Mouse (Mus musculus) layer of hippocampus, postnatal 25 days (tissue): ENCODE measurements around the gene Nbea. TPM values are rescaled to one million over a fixed set of nuclear protein-coding genes. Genes with fewer than 3 reads are reported as not detected.

ENCODE experiments used
- DNase-seq, 2 experiments: peaks; one replicate each; pipeline ENCODE4 v3.0.0; 2022; ENCODE audit warnings: mixed read lengths in 2 of 2, low spot score in 1 of 2; ENCODE audit errors: extremely low spot score in 1 of 2
- total RNA-seq, 2 experiments: library from RNA; stranded (reverse); gene quantifications; 2 replicates each; pipeline ENCODE4 v1.2.3; 2021

The Nbea gene
- total RNA-seq, 2 experiments from 2014 or later: 201 to 227 TPM

GRCm38 (mm10) chr3:55756602-55757190 is 426.8 kb downstream of the Nbea start:
- no peak for DNase-seq

- no peak for DNase-seq
These were observed 427.5 kb downstream of the Nbea start for GRCm38 (mm10) chr3:55755805-55756601.

- no peak for DNase-seq
These were observed 428.4 kb downstream of the Nbea start for GRCm38 (mm10) chr3:55754981-55755608.

GRCm38 (mm10) chr3:55753872-55754271 is 429.6 kb downstream of the Nbea start:
- DNase-seq: no peak

- DNase-seq: no peak
These were observed 430.9 kb downstream of the Nbea start for GRCm38 (mm10) chr3:55752558-55752957.

- DNase-seq: no peak
These were observed 432.1 kb downstream of the Nbea start for GRCm38 (mm10) chr3:55751363-55751762.

GRCm38 (mm10) chr3:55750445-55751065 is 432.9 kb downstream of the Nbea start:
- no peak for DNase-seq

- no peak for DNase-seq
These were observed 439.6 kb downstream of the Nbea start for GRCm38 (mm10) chr3:55743885-55744284.

GRCm38 (mm10) chr3:55742654-55743053 is 440.8 kb downstream of the Nbea start:
- DNase-seq: no peak

- no peak for DNase-seq
These were observed 441.3 kb downstream of the Nbea start for GRCm38 (mm10) chr3:55742218-55742617.

GRCm38 (mm10) chr3:55741428-55741827 is 442.1 kb downstream of the Nbea start:
- no peak for DNase-seq

- DNase-seq: no peak
These were observed 449.8 kb downstream of the Nbea start for GRCm38 (mm10) chr3:55733665-55734064.

- no peak for DNase-seq
These were observed 453.0 kb downstream of the Nbea start for GRCm38 (mm10) chr3:55730549-55730948.

GRCm38 (mm10) chr3:55730142-55730541 is 453.4 kb downstream of the Nbea start:
- no peak for DNase-seq

- DNase-seq: no peak
These were observed 469.2 kb downstream of the Nbea start for GRCm38 (mm10) chr3:55714260-55714659.

- DNase-seq: no peak
These were observed 469.6 kb downstream of the Nbea start for GRCm38 (mm10) chr3:55713856-55714255.

- DNase-seq: no peak
These were observed 473.2 kb downstream of the Nbea start for GRCm38 (mm10) chr3:55710300-55710699.

GRCm38 (mm10) chr3:55701632-55702031 is 481.9 kb downstream of the Nbea start:
- no peak for DNase-seq

- no peak for DNase-seq
These were observed 486.3 kb downstream of the Nbea start for GRCm38 (mm10) chr3:55697174-55697573.

GRCm38 (mm10) chr3:55693073-55693472 is 490.4 kb downstream of the Nbea start:
- no peak for DNase-seq

GRCm38 (mm10) chr3:55688098-55688497 is 495.4 kb downstream of the Nbea start:
- DNase-seq: no peak
